Mouse (Mus musculus) naive thymus-derived CD4-positive, alpha-beta T cell, adult 2 months (primary cell): ENCODE measurements around the gene Tubd1.
"Not testable (repeated sequence)": the region's sequence is repeated elsewhere in the genome, so short reads cannot be mapped to it uniquely, and the experiment has no call there.

Experiments used
- DNase-seq: peaks from one replicate; pipeline ENCODE4 v3.0.0-alpha.2; 2011; ENCODE audit warnings: low read depth

Tubd1 gene

DNA sequence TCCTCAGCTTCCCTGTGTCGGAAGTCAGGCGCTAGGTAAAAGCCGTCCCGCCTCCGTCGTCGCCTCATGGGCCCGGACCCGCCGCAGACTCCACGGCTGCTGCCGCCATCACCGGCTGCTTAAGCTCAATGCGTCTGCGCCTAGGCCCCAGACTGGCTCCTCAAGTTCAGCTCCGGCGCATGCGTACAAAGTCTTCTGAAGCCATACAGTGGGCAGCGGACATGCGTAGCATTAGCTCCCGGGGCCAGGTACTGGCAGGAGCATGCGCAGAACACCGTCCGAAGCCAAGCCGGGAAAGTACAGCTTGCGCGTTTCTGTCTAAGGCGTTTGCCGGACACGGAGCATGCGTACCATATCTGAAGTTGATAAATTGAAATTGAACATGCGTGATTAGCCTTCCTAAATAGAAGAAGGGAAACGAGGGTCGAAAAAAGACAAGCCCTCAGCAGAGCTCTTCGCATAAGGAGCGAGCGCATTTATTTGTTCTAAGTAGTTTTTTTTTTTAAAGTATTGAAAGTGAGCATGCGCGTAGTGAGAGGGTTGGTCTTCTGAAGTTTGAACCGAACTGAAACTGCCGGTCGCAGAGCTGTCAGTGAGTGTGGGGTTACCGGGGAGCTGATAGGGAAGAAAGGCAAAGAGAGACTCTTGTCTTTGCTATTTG is at the start of gene Tubd1, which contains the start of gene Rps6kb1:
TSS of gene Tubd1 (plus strand) at position 353 of the 661 bp plus-strand sequence.
TSS of gene Rps6kb1 (minus strand) at position 167 of the 661 bp plus-strand sequence.
- peak; percentile 100 for DNase-seq

- DNase-seq: no peak
Observed at GRCm38 (mm10) chr11:86497356-86497755, 47.4 kb upstream of the Tubd1 start.

- no peak for DNase-seq
Observed at GRCm38 (mm10) chr11:86497908-86498307, 46.9 kb upstream of the Tubd1 start.

GRCm38 (mm10) chr11:86500795-86501194 is 44.0 kb upstream of the Tubd1 start:
- no peak for DNase-seq

- DNase-seq: no peak
Observed at GRCm38 (mm10) chr11:86503121-86503520, 41.7 kb upstream of the Tubd1 start.

DNA sequence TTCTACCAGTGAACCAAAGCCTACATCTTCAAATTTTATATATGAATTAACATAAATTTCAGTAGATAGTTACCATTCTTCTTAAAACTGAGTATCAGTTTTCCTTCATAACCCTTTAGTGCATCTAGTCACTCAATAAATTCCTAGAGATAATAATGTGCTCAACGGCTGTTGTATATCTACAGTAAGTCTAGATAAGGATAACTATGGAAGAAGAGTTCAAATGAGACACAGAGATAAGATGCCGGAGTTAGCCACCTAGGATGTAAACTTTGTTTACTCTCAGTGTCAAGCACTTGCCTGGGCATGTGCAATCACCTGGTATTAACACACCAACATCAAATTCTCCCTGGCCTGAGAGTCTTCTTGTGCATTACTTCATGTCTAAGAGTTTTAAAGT is 37.5 kb upstream of the Tubd1 start:
- no peak for DNase-seq

DNA sequence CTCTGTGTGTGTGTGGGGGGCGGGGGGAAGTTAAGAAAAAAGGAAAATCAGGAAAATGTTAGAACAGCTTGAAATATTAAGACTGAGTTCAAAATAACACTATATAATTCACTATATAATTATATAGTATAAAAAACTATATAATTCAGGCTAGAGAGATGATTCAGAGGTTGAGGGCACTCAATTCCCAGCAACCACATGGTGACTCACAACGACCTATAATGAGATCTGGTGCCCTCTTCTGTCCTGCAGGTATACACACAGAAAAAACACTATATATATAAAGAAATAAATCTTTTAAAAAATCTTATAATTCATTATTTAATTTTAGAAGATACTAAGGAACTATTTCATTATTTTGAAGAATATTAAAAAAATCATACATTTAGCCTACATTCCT is 36.8 kb upstream of the Tubd1 start:
- no peak for DNase-seq

DNA sequence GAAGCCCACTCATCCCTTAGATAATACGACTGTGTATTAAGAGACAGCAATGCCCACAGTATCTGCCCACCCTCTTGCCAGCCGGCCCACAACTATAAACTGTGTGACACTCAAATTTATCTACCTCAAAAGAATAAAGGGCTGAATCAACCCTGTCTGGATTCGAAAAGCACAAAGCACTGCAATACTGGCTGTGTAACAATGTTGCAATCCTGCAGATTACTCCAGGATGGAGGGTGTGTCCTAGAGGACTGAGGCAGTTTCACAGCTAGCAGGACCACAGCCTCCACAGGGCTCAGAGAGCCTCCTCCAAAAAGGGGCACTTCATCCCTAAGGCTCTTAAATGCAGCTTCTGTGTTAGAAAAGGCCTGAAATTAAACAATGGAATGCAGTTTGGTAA is 28.2 kb upstream of the Tubd1 start:
- DNase-seq: no peak

GRCm38 (mm10) chr11:86517229-86517628 is 27.6 kb upstream of the Tubd1 start:
- DNase-seq: no peak

- no peak for DNase-seq
Observed at GRCm38 (mm10) chr11:86519751-86520150, 25.0 kb upstream of the Tubd1 start.

- DNase-seq: no peak
Observed at GRCm38 (mm10) chr11:86527528-86527927, 17.3 kb upstream of the Tubd1 start.

GRCm38 (mm10) chr11:86532834-86533233 is 12.0 kb upstream of the Tubd1 start:
- peak; percentile 51 for DNase-seq

GRCm38 (mm10) chr11:86533302-86533701 is 11.5 kb upstream of the Tubd1 start:
- DNase-seq: not testable (repeated sequence)

GRCm38 (mm10) chr11:86534201-86534910 is 10.4 kb upstream of the Tubd1 start:
- DNase-seq: no peak

- DNase-seq: peak; percentile 26
Observed at GRCm38 (mm10) chr11:86538786-86539185, 6.0 kb upstream of the Tubd1 start.

- DNase-seq: no peak
Observed at GRCm38 (mm10) chr11:86539716-86540475, 4.9 kb upstream of the Tubd1 start.

GRCm38 (mm10) chr11:86540476-86540845 is 4.3 kb upstream of the Tubd1 start:
- DNase-seq: no peak

- no peak for DNase-seq
Observed at GRCm38 (mm10) chr11:86542851-86543250, 1.9 kb upstream of the Tubd1 start.

DNA sequence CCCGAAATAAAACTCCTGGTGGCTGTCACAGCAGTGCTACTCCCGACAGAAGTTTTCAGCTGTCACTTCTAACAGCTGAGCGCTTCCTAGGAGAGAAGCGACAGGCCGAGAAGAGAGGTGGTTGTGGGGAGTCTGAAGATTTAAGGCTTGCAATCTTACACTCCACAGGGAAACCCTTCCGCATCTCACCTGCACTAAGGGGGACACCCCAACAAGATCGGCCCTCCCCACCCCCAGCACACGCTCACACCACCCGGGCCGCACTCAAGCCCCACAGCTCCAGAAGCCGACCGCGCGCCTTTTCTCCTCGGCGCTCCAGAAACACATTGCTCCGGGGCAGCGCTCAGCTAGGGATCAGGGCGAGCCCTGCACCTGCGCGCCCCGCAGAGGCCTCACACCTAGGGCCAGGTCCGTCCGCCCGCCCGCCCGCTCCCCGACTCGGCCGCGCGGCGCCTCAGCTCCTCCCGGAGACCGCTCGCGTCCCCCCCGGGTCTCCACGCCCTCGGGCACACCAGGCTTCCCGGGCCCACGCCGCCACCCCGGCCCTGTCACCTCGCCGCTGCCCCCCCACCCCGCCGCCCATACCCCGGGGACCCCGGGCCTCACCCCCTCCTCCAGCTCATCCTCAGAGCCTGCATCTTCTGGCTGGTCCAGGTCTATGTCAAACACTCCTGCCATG is 692 bp upstream of the Tubd1 start:
- DNase-seq: no peak

- DNase-seq: no peak
Observed at GRCm38 (mm10) chr11:86545556-86545955, 765 bp downstream of the Tubd1 start.

DNA sequence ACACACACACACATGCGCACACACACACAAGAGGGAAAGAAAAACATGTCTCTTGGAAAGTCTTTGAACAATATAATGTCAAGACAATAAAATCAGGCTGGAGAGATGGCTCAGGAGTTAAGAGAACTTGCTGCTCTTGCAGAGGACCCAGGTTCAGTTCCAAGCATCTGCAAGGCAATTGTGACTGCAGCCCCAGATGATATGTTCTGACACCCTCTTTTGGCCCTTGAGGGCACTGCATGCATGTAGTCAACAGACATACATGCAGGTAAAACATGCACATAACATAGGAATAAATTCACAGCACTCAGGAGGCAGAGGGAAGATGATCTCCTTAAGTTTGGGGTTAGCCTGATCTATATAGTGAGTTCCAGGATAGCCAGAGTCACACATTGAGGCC is 2.6 kb downstream of the Tubd1 start:
- DNase-seq: peak; percentile 42

GRCm38 (mm10) chr11:86553525-86553924 is 8.7 kb downstream of the Tubd1 start:
- no peak for DNase-seq
